19 mouse cellular contexts compared by ENCODE assay signal in the genomic region with DNA sequence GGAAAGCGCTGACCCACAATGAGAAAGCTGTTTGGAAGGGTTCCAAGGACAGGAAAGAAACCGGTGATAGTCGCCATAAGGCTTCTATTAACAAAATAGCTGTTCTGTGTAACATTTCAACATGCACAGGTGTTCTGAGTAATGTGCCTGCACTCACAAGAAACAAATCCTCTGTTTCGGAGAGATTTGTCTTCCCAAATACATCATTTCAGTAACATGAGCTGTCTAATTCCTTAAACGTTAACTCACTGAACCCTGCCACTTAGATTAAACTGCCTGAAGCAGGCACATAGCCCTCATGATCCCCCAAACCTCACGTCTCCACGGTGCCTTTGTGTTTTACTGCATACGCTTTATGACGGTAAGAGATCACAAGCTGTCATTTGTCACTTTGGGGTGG.
DNase-seq lines count a peak whose midpoint lies in the region; ATAC-seq and TF ChIP-seq lines count a peak whose summit lies in the region.
"Had no signal": no experiment of that assay in that cellular context is flagged by ENCODE, and none has a peak within 500 bp of the region (broad histone marks: within the 10 kb centered on the region; RNA-seq: fewer than 3 reads in every experiment).

No protein-coding gene starts in this region.

- no peaks in the 10 kb centered on the region for H3K36me3 ChIP-seq in embryonic facial prominence, embryonic 11.5 days (replicated peaks; ENCODE audit: control insufficient read depth, insufficient read depth, low read depth, low read length)
- H3K36me3 ChIP-seq in embryonic facial prominence, embryonic 10.5 days (replicated peaks): no peaks in the 10 kb centered on the region
- no peaks in the 10 kb centered on the region for H3K36me3 ChIP-seq in midbrain, embryonic 14.5 days (ENCODE audit: control insufficient read depth, insufficient read depth, low read length)
- H3K36me3 ChIP-seq in midbrain, embryonic 13.5 days: no peaks in the 10 kb centered on the region
- H3K36me3 ChIP-seq in limb, embryonic 14.5 days (ENCODE audit: control insufficient read depth, insufficient read depth, low read length): no peaks in the 10 kb centered on the region
- H3K36me3 ChIP-seq: G1E; heart, embryonic 10.5 days; hindbrain, embryonic 10.5 days; midbrain, embryonic 12.5 days had no signal

- no peak overlapping the region for H3K9ac ChIP-seq in embryonic facial prominence, embryonic 11.5 days (replicated peaks; ENCODE audit: low read length)
- H3K9ac ChIP-seq in midbrain, embryonic 14.5 days (replicated peaks; ENCODE audit: low read length): no peak overlapping the region
- H3K9ac ChIP-seq in midbrain, embryonic 13.5 days (replicated peaks): no peak overlapping the region
- no peak overlapping the region for H3K9ac ChIP-seq in limb, embryonic 14.5 days (ENCODE audit: low read depth, low read length, severe bottlenecking)
- H3K9ac ChIP-seq: liver, embryonic 14.5 days; midbrain, embryonic 12.5 days had no signal

- TF ChIP-seq CTCF in brain, embryonic 14.5 days (IDR thresholded peaks at IDR 0.05; ENCODE audit: borderline replicate concordance, extremely low read depth, insufficient read depth, insufficient read length): no peak

- DNase-seq in embryonic facial prominence, embryonic 11.5 days (ENCODE audit: low spot score): peak; percentile 61
- DNase-seq in embryonic facial prominence, embryonic 10.5 days (ENCODE audit: low spot score): no peak
- peak; percentile 13 for DNase-seq in midbrain, embryonic 14.5 days
- DNase-seq in brain, embryonic 14.5 days (ENCODE audit: low read depth): peak; percentile 38
- peak; percentile 44 for DNase-seq in limb, embryonic 14.5 days (ENCODE audit: low spot score)
- no peak for DNase-seq in kidney, adult 8-10 months
- DNase-seq: adrenal gland, postnatal 36 days; cerebellum, adult 2 months; kidney, adult 18-20 months; kidney, postnatal 25 days; left cerebral cortex, postnatal 4 days had no signal

- TF ChIP-seq POLR2A in brain, embryonic 14.5 days (IDR thresholded peaks at IDR 0.05; ENCODE audit: borderline replicate concordance, extremely low read depth, insufficient read depth, insufficient read length, poor library complexity, severe bottlenecking): no peak
- no peak for TF ChIP-seq POLR2A in limb, embryonic 14.5 days (IDR thresholded peaks at IDR 0.05; ENCODE audit: borderline replicate concordance, extremely low read depth, insufficient read depth, insufficient read length)

- no peak for ATAC-seq in embryonic facial prominence, embryonic 11.5 days (replicated peaks; ENCODE audit: insufficient number of reproducible peaks, low FRiP score, low TSS enrichment, low read depth)
- ATAC-seq in midbrain, embryonic 14.5 days (ENCODE audit: low FRiP score, low TSS enrichment): no peak
- ATAC-seq in midbrain, embryonic 13.5 days: no peak
- 0 out of 2 replicates have a peak, but pooled peaks have one; percentile 23 for ATAC-seq in limb, embryonic 14.5 days (ENCODE audit: low FRiP score, low read depth)
- ATAC-seq: forebrain, embryonic 16.5 days had no signal

- no peaks in the 10 kb centered on the region for H3K9me3 ChIP-seq in embryonic facial prominence, embryonic 11.5 days (replicated peaks; ENCODE audit: control insufficient read depth, low read length)
- H3K9me3 ChIP-seq in embryonic facial prominence, embryonic 10.5 days: no peaks in the 10 kb centered on the region
- H3K9me3 ChIP-seq in midbrain, embryonic 14.5 days (ENCODE audit: control insufficient read depth, low read length): no peaks in the 10 kb centered on the region
- H3K9me3 ChIP-seq in midbrain, embryonic 13.5 days: no peaks in the 10 kb centered on the region
- no peaks in the 10 kb centered on the region for H3K9me3 ChIP-seq in limb, embryonic 14.5 days (ENCODE audit: control insufficient read depth, low read length)
- H3K9me3 ChIP-seq: G1E; heart, embryonic 10.5 days; hindbrain, embryonic 10.5 days; midbrain, embryonic 12.5 days had no signal

- 41% methylated on average over 9 of the region's 9 CpGs for WGBS in embryonic facial prominence, embryonic 11.5 days
- 62% methylated on average over 9 of the region's 9 CpGs for WGBS in embryonic facial prominence, embryonic 10.5 days
- WGBS in midbrain, embryonic 14.5 days: 64% methylated on average over 9 of the region's 9 CpGs
- 69% methylated on average over 9 of the region's 9 CpGs for WGBS in midbrain, embryonic 13.5 days
- 18% methylated on average over 9 of the region's 9 CpGs for WGBS in limb, embryonic 14.5 days

- H3K4me2 ChIP-seq in embryonic facial prominence, embryonic 11.5 days (ENCODE audit: low read depth, low read length): no peak overlapping the region
- H3K4me2 ChIP-seq in midbrain, embryonic 14.5 days (ENCODE audit: low read length): no peak overlapping the region
- H3K4me2 ChIP-seq in midbrain, embryonic 13.5 days (replicated peaks): no peak overlapping the region
- no peak overlapping the region for H3K4me2 ChIP-seq in limb, embryonic 14.5 days (replicated peaks; ENCODE audit: low read depth, low read length, severe bottlenecking)
- H3K4me2 ChIP-seq: midbrain, embryonic 12.5 days had no signal

- H3K27me3 ChIP-seq in embryonic facial prominence, embryonic 11.5 days (ENCODE audit: control insufficient read depth, insufficient read depth, low read length): no peaks in the 10 kb centered on the region
- no peaks in the 10 kb centered on the region for H3K27me3 ChIP-seq in embryonic facial prominence, embryonic 10.5 days (replicated peaks; ENCODE audit: low read depth, poor library complexity, severe bottlenecking)
- H3K27me3 ChIP-seq in midbrain, embryonic 14.5 days (ENCODE audit: control insufficient read depth, insufficient read depth, low read length): no peaks in the 10 kb centered on the region
- H3K27me3 ChIP-seq in midbrain, embryonic 13.5 days: no peaks in the 10 kb centered on the region
- no peaks in the 10 kb centered on the region for H3K27me3 ChIP-seq in limb, embryonic 14.5 days (ENCODE audit: control insufficient read depth, insufficient read depth, low read length)
- H3K27me3 ChIP-seq: midbrain, embryonic 12.5 days had no signal

- H3K4me1 ChIP-seq in embryonic facial prominence, embryonic 11.5 days (ENCODE audit: control insufficient read depth, insufficient read depth, low read length): no peaks in the 10 kb centered on the region; the same call in 1 of the 2 replicates
- H3K4me1 ChIP-seq in embryonic facial prominence, embryonic 10.5 days: peaks cover 3% of the 10 kb centered on the region; the same call in 1 of the 2 replicates
- H3K4me1 ChIP-seq in midbrain, embryonic 14.5 days (ENCODE audit: control insufficient read depth, insufficient read depth, low read length): no peaks in the 10 kb centered on the region
- no peaks in the 10 kb centered on the region for H3K4me1 ChIP-seq in midbrain, embryonic 13.5 days (replicated peaks)
- peaks cover 5% of the 10 kb centered on the region; the same call in 1 of the 2 replicates for H3K4me1 ChIP-seq in limb, embryonic 14.5 days (ENCODE audit: control insufficient read depth, insufficient read depth, low read length)
- H3K4me1 ChIP-seq: heart, embryonic 10.5 days; hindbrain, embryonic 10.5 days; midbrain, embryonic 12.5 days had no signal

- no peak overlapping the region for H3K27ac ChIP-seq in embryonic facial prominence, embryonic 11.5 days (replicated peaks; ENCODE audit: low read depth, low read length)
- no peak overlapping the region for H3K27ac ChIP-seq in embryonic facial prominence, embryonic 10.5 days (replicated peaks)
- no peak overlapping the region for H3K27ac ChIP-seq in midbrain, embryonic 14.5 days (replicated peaks; ENCODE audit: low read depth, low read length)
- H3K27ac ChIP-seq in midbrain, embryonic 13.5 days: no peak overlapping the region
- H3K27ac ChIP-seq in limb, embryonic 14.5 days (replicated peaks; ENCODE audit: low read depth, low read length): no peak overlapping the region
- H3K27ac ChIP-seq: heart, embryonic 10.5 days; hindbrain, embryonic 10.5 days; liver, embryonic 14.5 days; midbrain, embryonic 12.5 days had no signal

- no peak overlapping the region for H3K4me3 ChIP-seq in embryonic facial prominence, embryonic 11.5 days (ENCODE audit: low read depth, low read length)
- no peak overlapping the region for H3K4me3 ChIP-seq in embryonic facial prominence, embryonic 10.5 days
- H3K4me3 ChIP-seq in midbrain, embryonic 14.5 days (replicated peaks; ENCODE audit: low read depth, low read length): no peak overlapping the region
- no peak overlapping the region for H3K4me3 ChIP-seq in midbrain, embryonic 13.5 days (replicated peaks)
- no peak overlapping the region for H3K4me3 ChIP-seq in limb, embryonic 14.5 days (replicated peaks; ENCODE audit: low read length)
- H3K4me3 ChIP-seq: erythroblast, embryonic 14.5 days; heart, embryonic 10.5 days; hindbrain, embryonic 10.5 days; midbrain, embryonic 12.5 days had no signal

Comparison
In these comparisons a context has a peak if more than half of its experiments do, and no peak if none do; other contexts are left out.
1. DNase-seq: peak in embryonic facial prominence, embryonic 11.5 days (single experiment), midbrain, embryonic 14.5 days (single experiment), brain, embryonic 14.5 days (single experiment) and limb, embryonic 14.5 days (single experiment); none in embryonic facial prominence, embryonic 10.5 days (single experiment) and kidney, adult 8-10 months (0 of 2).